Mouse (Mus musculus): ENCODE measurements at regions not wholly inside any gene's neighbourhood (a gene's known extent, or its start where the extent isn't known, plus 50 kb on each side); places are given as distances from the start of the nearest gene placed in this dataset.
"Not testable (repeated sequence)": the region's sequence is repeated elsewhere in the genome, so short reads cannot be mapped to it uniquely, and the experiment has no call there.

DNA sequence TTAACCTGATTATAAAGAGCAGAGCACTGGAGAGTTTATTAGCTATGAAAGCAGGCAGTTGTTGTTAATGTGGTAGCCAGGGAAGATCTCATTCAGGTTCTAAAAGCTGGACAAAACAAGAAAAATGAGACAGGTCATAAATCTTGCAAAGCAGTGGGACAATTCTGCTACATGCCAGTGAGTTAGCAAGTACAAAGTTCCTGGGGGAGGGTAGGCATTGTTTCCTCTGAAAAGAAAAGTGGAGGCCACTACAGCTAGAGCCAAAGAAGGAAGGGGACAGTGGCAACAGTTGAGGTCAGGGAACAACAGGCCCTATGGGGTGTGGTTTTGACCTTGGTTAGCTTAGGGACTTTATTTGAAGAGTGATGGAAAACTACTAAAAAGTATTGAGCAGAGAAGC is 364.2 kb downstream of the Hdgfl1 start:
- H3K4me3 ChIP-seq (ENCODE audit: low read depth, low read length) = no peak overlapping the region
- no peak overlapping the region for H3K27ac ChIP-seq (ENCODE audit: low read length)
- no peaks in the 10 kb centered on the region for H3K36me3 ChIP-seq (ENCODE audit: control insufficient read depth, insufficient read depth, low read length)
- H3K27me3 ChIP-seq (ENCODE audit: control insufficient read depth, insufficient read depth, low read length) = no peaks in the 10 kb centered on the region
- no peaks in the 10 kb centered on the region for H3K9me3 ChIP-seq (ENCODE audit: control insufficient read depth, low read depth, low read length)
- no peaks in the 10 kb centered on the region for H3K4me1 ChIP-seq (ENCODE audit: control insufficient read depth, insufficient read depth, low read length)
- no peak overlapping the region for H3K9ac ChIP-seq (replicated peaks; ENCODE audit: low read depth, low read length)
- no peak for ATAC-seq (ENCODE audit: insufficient number of reproducible peaks, insufficient read depth, low FRiP score, low read depth)
- no peak overlapping the region for H3K4me2 ChIP-seq (replicated peaks; ENCODE audit: low read depth, low read length)

DNA sequence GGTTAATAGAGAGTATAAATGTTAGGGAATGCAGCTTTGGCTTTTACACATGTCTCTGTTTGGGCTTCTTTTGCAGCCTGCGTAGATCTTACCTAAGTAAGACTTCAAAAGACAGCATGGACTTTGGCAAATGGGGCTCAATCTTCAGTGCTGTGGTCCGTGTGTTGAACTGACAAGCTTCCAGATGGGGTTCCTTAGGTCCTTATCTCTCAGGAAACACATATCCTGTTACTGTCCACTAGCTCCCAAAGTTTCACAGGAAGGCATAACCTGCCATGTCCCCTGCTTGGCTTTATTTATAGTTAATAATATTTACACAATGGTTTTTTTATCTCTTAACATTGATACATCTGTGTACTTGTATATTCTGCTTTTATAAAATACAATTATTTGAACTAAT is 365.3 kb downstream of the Hdgfl1 start:
- 52% methylated on average over 2 of the region's 2 CpGs for WGBS
- H3K4me2 ChIP-seq (replicated peaks; ENCODE audit: low read depth, low read length) = no peak overlapping the region
- no peaks in the 10 kb centered on the region for H3K4me1 ChIP-seq (ENCODE audit: control insufficient read depth, insufficient read depth, low read length)
- no peak overlapping the region for H3K9ac ChIP-seq (replicated peaks; ENCODE audit: low read depth, low read length)
- H3K4me3 ChIP-seq (ENCODE audit: low read depth, low read length) = no peak overlapping the region
- no peaks in the 10 kb centered on the region for H3K27me3 ChIP-seq (ENCODE audit: control insufficient read depth, insufficient read depth, low read length)
- H3K36me3 ChIP-seq (ENCODE audit: control insufficient read depth, insufficient read depth, low read length) = no peaks in the 10 kb centered on the region
- no peak overlapping the region for H3K27ac ChIP-seq (ENCODE audit: low read length)
- H3K9me3 ChIP-seq (ENCODE audit: control insufficient read depth, low read depth, low read length) = no peaks in the 10 kb centered on the region
- ATAC-seq (ENCODE audit: insufficient number of reproducible peaks, insufficient read depth, low FRiP score, low read depth) = no peak

DNA sequence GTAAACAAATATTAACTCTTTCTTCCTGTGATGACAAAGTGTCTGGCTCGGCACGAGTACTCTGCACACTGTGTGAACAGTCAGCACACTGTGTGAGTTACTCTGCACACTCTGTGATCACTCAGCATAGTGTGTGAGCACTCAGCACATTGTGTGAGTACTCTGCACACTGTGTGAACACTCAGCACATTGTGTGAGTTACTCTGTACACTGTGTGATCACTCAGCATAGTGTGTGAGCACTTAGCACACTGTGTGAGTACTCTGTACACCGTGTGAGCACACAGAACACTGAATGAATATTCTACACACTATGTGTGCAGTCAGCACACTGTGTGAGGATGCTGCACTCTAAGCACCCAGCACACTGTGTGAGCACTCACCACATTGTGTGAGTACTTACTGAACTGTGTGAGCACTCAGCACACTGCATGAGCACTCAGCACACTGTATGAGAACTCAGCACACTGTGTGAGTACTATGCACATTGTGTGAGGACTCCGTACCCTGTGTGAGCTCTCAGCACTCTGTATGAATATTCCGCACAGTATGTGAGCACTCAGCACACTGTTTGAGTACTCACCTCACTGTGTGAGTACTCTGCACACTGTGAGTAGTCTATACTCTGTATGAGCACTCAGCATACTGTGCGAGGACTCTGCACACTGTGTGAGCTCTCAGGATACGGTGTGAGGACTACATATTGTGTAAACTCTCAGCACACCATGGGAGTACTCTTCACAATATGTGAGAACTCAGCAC is 381.9 kb downstream of the Hdgfl1 start:
- Histone ChIP-seq H3K9ac (replicated peaks; ENCODE audit: low read depth, low read length) (no peak overlapping the region), H3K4me2 (replicated peaks; ENCODE audit: low read depth, low read length) (no peak overlapping the region), H3K27ac (ENCODE audit: low read length) (no peak overlapping the region), H3K4me3 (ENCODE audit: low read depth, low read length) (no peak overlapping the region), H3K36me3 (ENCODE audit: control insufficient read depth, insufficient read depth, low read length) (no peaks in the 10 kb centered on the region), H3K4me1 (ENCODE audit: control insufficient read depth, insufficient read depth, low read length) (0 out of 2 replicates have a peak, but pooled peaks cover under 1% of the 10 kb centered on the region), H3K9me3 (ENCODE audit: control insufficient read depth, low read depth, low read length) (no peaks in the 10 kb centered on the region), H3K27me3 (ENCODE audit: control insufficient read depth, insufficient read depth, low read length) (no peaks in the 10 kb centered on the region)
- 81% methylated on average over 7 of the region's 7 CpGs for WGBS
- no peak for ATAC-seq (ENCODE audit: insufficient number of reproducible peaks, insufficient read depth, low FRiP score, low read depth)

DNA sequence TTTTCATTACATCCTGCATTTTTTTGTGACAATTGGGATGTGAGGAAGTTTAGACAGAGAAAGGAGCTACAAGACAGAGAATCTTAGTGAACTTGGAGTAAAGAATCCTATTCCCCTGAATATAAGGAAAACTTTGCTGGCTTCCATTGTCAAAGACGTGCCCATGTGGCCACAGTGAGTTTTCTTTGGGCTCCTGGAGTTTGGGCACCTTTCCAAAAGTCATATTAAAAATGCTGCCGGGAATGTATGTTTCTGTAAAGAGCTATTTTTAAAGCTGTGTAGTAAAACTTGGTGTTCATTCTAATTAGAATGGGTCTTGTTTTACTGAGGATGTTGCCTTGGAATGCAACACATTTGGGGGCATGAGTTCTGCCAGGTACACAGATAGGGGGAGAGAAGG is 387.3 kb downstream of the Hdgfl1 start:
- 30% methylated on average over 2 of the region's 2 CpGs for WGBS
- Histone ChIP-seq H3K9me3 (ENCODE audit: control insufficient read depth, low read depth, low read length) (no peaks in the 10 kb centered on the region), H3K4me1 (ENCODE audit: control insufficient read depth, insufficient read depth, low read length) (0 out of 2 replicates have a peak, but pooled peaks cover 5% of the 10 kb centered on the region), H3K27ac (ENCODE audit: low read length) (peak overlapping the region; percentile 16; the same call in 1 of the 2 replicates), H3K4me3 (ENCODE audit: low read depth, low read length) (no peak overlapping the region), H3K27me3 (ENCODE audit: control insufficient read depth, insufficient read depth, low read length) (no peaks in the 10 kb centered on the region), H3K9ac (replicated peaks; ENCODE audit: low read depth, low read length) (no peak overlapping the region), H3K36me3 (ENCODE audit: control insufficient read depth, insufficient read depth, low read length) (no peaks in the 10 kb centered on the region), H3K4me2 (replicated peaks; ENCODE audit: low read depth, low read length) (no peak overlapping the region)
- ATAC-seq (ENCODE audit: insufficient number of reproducible peaks, insufficient read depth, low FRiP score, low read depth) = no peak

DNA sequence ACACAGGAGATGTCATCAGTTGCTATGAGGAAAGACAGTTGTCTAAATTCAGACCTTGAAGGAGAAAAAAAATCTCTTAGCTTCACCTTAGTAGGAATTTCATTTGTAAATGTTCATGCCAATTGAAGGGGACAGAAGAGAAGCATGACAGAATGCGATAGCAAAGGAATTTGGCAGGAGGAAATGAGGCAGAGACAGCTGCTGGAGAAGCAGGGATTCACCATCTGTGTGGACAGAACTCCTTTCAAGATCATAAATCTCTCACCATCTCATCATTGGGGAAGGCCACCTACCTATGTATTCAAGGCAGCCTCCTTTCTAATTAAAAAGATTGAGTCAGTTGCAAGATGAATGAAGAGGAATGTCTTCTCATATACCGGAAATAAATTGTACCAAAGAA is 387.8 kb downstream of the Hdgfl1 start:
- no peak overlapping the region for H3K4me2 ChIP-seq (replicated peaks; ENCODE audit: low read depth, low read length)
- 0 out of 2 replicates have a peak, but pooled peaks cover 5% of the 10 kb centered on the region for H3K4me1 ChIP-seq (ENCODE audit: control insufficient read depth, insufficient read depth, low read length)
- H3K27ac ChIP-seq (ENCODE audit: low read length) = peak overlapping the region; percentile 16; the same call in 1 of the 2 replicates
- H3K27me3 ChIP-seq (ENCODE audit: control insufficient read depth, insufficient read depth, low read length) = no peaks in the 10 kb centered on the region
- no peaks in the 10 kb centered on the region for H3K36me3 ChIP-seq (ENCODE audit: control insufficient read depth, insufficient read depth, low read length)
- 57% methylated on average over 2 of the region's 2 CpGs for WGBS
- H3K9me3 ChIP-seq (ENCODE audit: control insufficient read depth, low read depth, low read length) = no peaks in the 10 kb centered on the region
- no peak overlapping the region for H3K4me3 ChIP-seq (ENCODE audit: low read depth, low read length)
- no peak for ATAC-seq (ENCODE audit: insufficient number of reproducible peaks, insufficient read depth, low FRiP score, low read depth)
- H3K9ac ChIP-seq (replicated peaks; ENCODE audit: low read depth, low read length) = no peak overlapping the region

DNA sequence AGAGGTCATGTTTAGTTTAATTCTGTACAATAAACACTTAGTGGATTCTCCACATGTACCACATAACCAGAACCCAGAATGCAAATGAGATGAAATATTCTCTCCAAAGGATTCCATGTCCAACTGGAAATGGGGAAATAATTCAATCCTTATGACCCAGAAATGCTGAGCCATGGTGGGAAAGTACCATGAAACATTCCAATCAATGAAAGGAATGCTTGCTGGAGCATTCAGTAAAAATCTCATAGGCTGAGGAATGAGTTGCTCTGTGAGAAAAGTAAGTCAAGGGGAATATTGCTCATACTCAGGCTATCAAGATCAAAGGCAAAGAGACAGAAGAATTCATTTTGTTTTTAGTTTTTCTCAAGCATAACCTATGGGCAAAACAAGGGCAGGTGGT is 394.4 kb downstream of the Hdgfl1 start:
- no peak overlapping the region for H3K4me3 ChIP-seq (ENCODE audit: low read depth, low read length)
- H3K9me3 ChIP-seq (ENCODE audit: control insufficient read depth, low read depth, low read length) = no peaks in the 10 kb centered on the region
- no peak overlapping the region for H3K9ac ChIP-seq (replicated peaks; ENCODE audit: low read depth, low read length)
- H3K27ac ChIP-seq (ENCODE audit: low read length) = no peak overlapping the region
- H3K27me3 ChIP-seq (ENCODE audit: control insufficient read depth, insufficient read depth, low read length) = no peaks in the 10 kb centered on the region
- no peaks in the 10 kb centered on the region for H3K4me1 ChIP-seq (ENCODE audit: control insufficient read depth, insufficient read depth, low read length)
- no peak for ATAC-seq (ENCODE audit: insufficient number of reproducible peaks, insufficient read depth, low FRiP score, low read depth)
- H3K36me3 ChIP-seq (ENCODE audit: control insufficient read depth, insufficient read depth, low read length) = no peaks in the 10 kb centered on the region
- H3K4me2 ChIP-seq (replicated peaks; ENCODE audit: low read depth, low read length) = no peak overlapping the region

DNA sequence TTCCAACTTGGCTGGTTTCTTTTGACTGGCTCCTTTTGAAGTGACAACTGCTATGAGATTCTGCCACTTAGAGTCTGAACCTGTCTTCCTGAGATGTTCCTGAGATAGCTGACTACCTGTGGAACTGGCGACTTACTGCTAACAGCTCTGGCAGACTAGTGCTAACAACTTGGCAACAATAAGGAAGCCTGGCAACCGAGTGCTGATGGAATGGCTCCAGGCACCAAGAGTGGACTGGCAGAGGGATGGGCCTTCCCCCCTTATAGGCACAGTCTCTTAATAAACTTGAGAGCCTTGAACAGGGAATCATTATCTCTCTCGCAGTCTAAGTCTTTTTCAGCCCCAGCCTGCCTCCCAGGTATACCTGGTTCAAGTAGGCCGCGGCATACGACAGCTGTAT is 404.1 kb downstream of the Hdgfl1 start:
- H3K4me1 ChIP-seq (ENCODE audit: control insufficient read depth, insufficient read depth, low read length); H3K9me3 ChIP-seq (ENCODE audit: control insufficient read depth, low read depth, low read length); H3K4me2 ChIP-seq (replicated peaks; ENCODE audit: low read depth, low read length); H3K27ac ChIP-seq (ENCODE audit: low read length); H3K27me3 ChIP-seq (ENCODE audit: control insufficient read depth, insufficient read depth, low read length); H3K4me3 ChIP-seq (ENCODE audit: low read depth, low read length); H3K36me3 ChIP-seq (ENCODE audit: control insufficient read depth, insufficient read depth, low read length); H3K9ac ChIP-seq (replicated peaks; ENCODE audit: low read depth, low read length); ATAC-seq (ENCODE audit: insufficient number of reproducible peaks, insufficient read depth, low FRiP score, low read depth): not testable (repeated sequence)
- WGBS = 89% methylated on average over 6 of the region's 6 CpGs

DNA sequence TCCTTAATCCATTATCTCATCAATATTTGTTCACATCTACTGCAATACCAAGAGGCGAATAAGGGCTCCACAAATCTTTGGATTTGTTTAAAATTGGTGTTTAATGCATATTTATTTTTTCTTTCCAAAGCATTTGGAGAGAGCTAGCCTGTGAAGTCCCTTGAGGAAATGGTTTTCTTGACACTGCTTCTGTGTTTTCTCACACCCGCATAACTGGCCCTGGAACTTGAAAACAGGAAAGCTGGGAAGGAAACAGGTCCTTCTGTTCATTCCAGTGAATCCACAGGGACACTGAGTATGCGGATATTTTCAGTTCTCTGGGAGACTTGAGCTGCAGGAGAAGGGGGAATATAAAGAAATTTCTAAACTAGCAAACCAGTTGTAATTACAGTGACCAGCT is 413.6 kb downstream of the Hdgfl1 start:
- Histone ChIP-seq H3K27me3 (ENCODE audit: control insufficient read depth, insufficient read depth, low read length) (no peaks in the 10 kb centered on the region), H3K9me3 (ENCODE audit: control insufficient read depth, low read depth, low read length) (no peaks in the 10 kb centered on the region), H3K4me1 (ENCODE audit: control insufficient read depth, insufficient read depth, low read length) (no peaks in the 10 kb centered on the region), H3K4me3 (ENCODE audit: low read depth, low read length) (no peak overlapping the region), H3K4me2 (replicated peaks; ENCODE audit: low read depth, low read length) (no peak overlapping the region), H3K36me3 (ENCODE audit: control insufficient read depth, insufficient read depth, low read length) (no peaks in the 10 kb centered on the region), H3K9ac (replicated peaks; ENCODE audit: low read depth, low read length) (no peak overlapping the region), H3K27ac (ENCODE audit: low read length) (no peak overlapping the region)
- no peak for ATAC-seq (ENCODE audit: insufficient number of reproducible peaks, insufficient read depth, low FRiP score, low read depth)
- 27% methylated on average over 3 of the region's 3 CpGs for WGBS

DNA sequence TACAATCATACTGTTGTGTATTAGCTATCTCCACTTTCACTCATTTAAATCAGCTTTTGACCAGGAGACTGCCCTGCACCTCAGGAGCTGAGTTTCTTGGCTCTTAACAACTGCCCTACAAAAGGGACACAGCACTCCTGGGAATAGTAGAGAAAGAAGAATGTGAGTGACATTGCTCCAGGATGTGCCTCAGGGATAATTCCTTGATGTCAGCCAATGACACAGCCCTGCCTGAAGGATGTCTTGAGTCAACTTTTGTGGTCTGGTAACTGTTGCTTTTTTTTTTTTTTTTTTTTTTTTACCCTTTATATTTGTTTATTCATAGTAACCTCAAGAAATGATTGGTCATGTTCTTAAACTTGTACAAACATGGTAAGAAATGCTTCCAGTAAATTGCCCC is 415.5 kb downstream of the Hdgfl1 start:
- H3K27me3 ChIP-seq (ENCODE audit: control insufficient read depth, insufficient read depth, low read length) = no peaks in the 10 kb centered on the region
- H3K9me3 ChIP-seq (ENCODE audit: control insufficient read depth, low read depth, low read length) = no peaks in the 10 kb centered on the region
- no peak overlapping the region for H3K27ac ChIP-seq (ENCODE audit: low read length)
- no peak overlapping the region for H3K4me3 ChIP-seq (ENCODE audit: low read depth, low read length)
- H3K36me3 ChIP-seq (ENCODE audit: control insufficient read depth, insufficient read depth, low read length) = no peaks in the 10 kb centered on the region
- H3K9ac ChIP-seq (replicated peaks; ENCODE audit: low read depth, low read length) = no peak overlapping the region
- H3K4me1 ChIP-seq (ENCODE audit: control insufficient read depth, insufficient read depth, low read length) = no peaks in the 10 kb centered on the region
- no peak for ATAC-seq (ENCODE audit: insufficient number of reproducible peaks, insufficient read depth, low FRiP score, low read depth)
- no peak overlapping the region for H3K4me2 ChIP-seq (replicated peaks; ENCODE audit: low read depth, low read length)

Data from stomach, embryonic 14.5 days (tissue).